Mouse (Mus musculus) midbrain, embryonic 14.5 days (tissue): ENCODE data around the gene Gtpbp6. TPM values are rescaled to one million over a fixed set of nuclear protein-coding genes. Genes with fewer than 3 reads are reported as not detected.
A peak's percentile ranks its signal among the peaks of the same experiment; 100 is the strongest.
"Not testable (repeated sequence)": the region's sequence is repeated elsewhere in the genome, so short reads cannot be mapped to it uniquely, and the experiment has no call there.

Source experiments
- ATAC-seq: fragments of 200-750 bp; cut with Nextera tagmentation; 2 replicates; pipeline ENCODE4 v1.8.0; 2017; ENCODE audit warnings: moderate number of reproducible peaks, moderate library complexity; ENCODE audit not compliant: low FRiP score, low TSS enrichment
- DNase-seq: peaks from one replicate; pipeline ENCODE4 v3.0.0-alpha.2; 2015
- H3K27ac ChIP-seq: fragments of 300-500 bp; sonication (generic); replicated peaks from 2 replicates; pipeline ENCODE4 v1.5.1; 2014; ENCODE audit warnings: mild to moderate bottlenecking, low read depth, low read length, moderate library complexity
- H3K27me3 ChIP-seq: fragments of 300-500 bp; sonication (generic); 2 replicates; pipeline ENCODE4 v1.6.1; 2014; ENCODE audit warnings: low read length, control low read depth, mixed read lengths; ENCODE audit not compliant: control insufficient read depth, insufficient read depth
- H3K36me3 ChIP-seq: fragments of 300-500 bp; sonication (generic); 2 replicates; pipeline ENCODE4 v1.6.1; 2014; ENCODE audit warnings: low read length, control low read depth; ENCODE audit not compliant: control insufficient read depth, insufficient read depth
- H3K4me1 ChIP-seq: fragments of 300-500 bp; sonication (generic); 2 replicates; pipeline ENCODE4 v1.6.1; 2014; ENCODE audit warnings: mild to moderate bottlenecking, antibody characterized with exemption, low read length, control low read depth; ENCODE audit not compliant: control insufficient read depth, insufficient read depth
- H3K4me2 ChIP-seq: fragments of 300-500 bp; sonication (generic); 2 replicates; pipeline ENCODE4 v1.6.1; 2014; ENCODE audit warnings: mild to moderate bottlenecking, low read length, moderate library complexity
- H3K4me3 ChIP-seq: fragments of 300-500 bp; sonication (generic); replicated peaks from 2 replicates; pipeline ENCODE4 v1.5.1; 2014; ENCODE audit warnings: low read depth, low read length
- H3K9ac ChIP-seq: fragments of 300-500 bp; sonication (generic); replicated peaks from 2 replicates; pipeline ENCODE4 v1.6.1; 2014; ENCODE audit warnings: mild to moderate bottlenecking, low read length, moderate library complexity
- H3K9me3 ChIP-seq: fragments of 300-500 bp; sonication (generic); 2 replicates; pipeline ENCODE4 v1.6.1; 2016; ENCODE audit warnings: low read length, control low read depth, mixed read lengths; ENCODE audit not compliant: control insufficient read depth
- WGBS: fragments of 180-500 bp; shearing (Covaris S2); extraction: QIAGEN DNeasy Blood & Tissue Kit; methylation state at CpG from one replicate; pipeline ENCODE4 v1.1.7; 2014; 5-methylcytosine and 5-hydroxymethylcytosine counted together
- polyA plus RNA-seq: library from polyadenylated mRNA; unstranded; fragments of >200 nt; fragmentation: Nextera tagmentation; extraction: Ambion mirVana; gene quantifications from 2 replicates; pipeline ENCODE4 v1.2.1, GENCODE M21; 2014

The Gtpbp6 gene
- polyA plus RNA-seq, 1 experiment from 2014 or later, result 50.8 TPM

- no peaks in the 10 kb centered on the region for H3K9me3 ChIP-seq
- 0 out of 2 replicates have a peak, but pooled peaks cover 6% of the 10 kb centered on the region for H3K4me1 ChIP-seq
- ATAC-seq, result peak; percentile 96
- H3K4me2 ChIP-seq, result peak within 1 kb of the TSS; percentile 73
- H3K27ac ChIP-seq, result peak within 1 kb of the TSS; percentile 33; the same call in 1 of the 2 replicates
- no peaks in the 10 kb centered on the region for H3K36me3 ChIP-seq
- H3K4me3 ChIP-seq, result peak within 1 kb of the TSS; percentile 46
- DNase-seq, result peak; percentile 92
- under 1% methylated on average over 25 of the region's 25 CpGs for WGBS
- H3K9ac ChIP-seq, result peak within 1 kb of the TSS; percentile 58
- no peaks in the 10 kb centered on the region for H3K27me3 ChIP-seq
Measured at GRCm38 (mm10) chr5:110094030-110094846, 13.8 kb downstream of the Gtpbp6 start, which contains the start of gene Gm35315. TSS of gene Gm35315 (minus strand) at chr5:110094420.

DNA sequence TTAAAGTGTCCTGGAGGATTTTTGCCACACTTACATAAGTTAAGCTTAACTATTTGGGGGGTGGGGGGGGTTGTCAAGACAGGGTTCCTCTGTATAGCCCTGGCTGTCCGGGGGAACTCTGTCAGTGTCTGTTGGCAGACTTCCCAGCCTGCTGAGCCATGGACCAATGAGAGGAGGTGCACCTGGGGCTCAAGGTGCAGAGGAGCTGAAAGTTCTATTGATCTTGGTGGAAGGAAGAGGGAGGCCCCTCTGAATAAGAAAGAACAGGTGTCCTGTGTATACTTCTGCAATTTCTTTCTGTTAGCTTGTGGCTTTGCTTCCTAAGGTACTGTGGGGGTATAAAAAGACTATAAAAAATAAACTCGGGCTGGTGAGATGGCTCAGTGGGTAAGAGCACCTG is 16.5 kb downstream of the Gtpbp6 start:
- Histone ChIP-seq H3K27ac (no peak overlapping the region), H3K9me3 (no peaks in the 10 kb centered on the region)
- WGBS, result 67% methylated on average over 2 of the region's 2 CpGs

DNA sequence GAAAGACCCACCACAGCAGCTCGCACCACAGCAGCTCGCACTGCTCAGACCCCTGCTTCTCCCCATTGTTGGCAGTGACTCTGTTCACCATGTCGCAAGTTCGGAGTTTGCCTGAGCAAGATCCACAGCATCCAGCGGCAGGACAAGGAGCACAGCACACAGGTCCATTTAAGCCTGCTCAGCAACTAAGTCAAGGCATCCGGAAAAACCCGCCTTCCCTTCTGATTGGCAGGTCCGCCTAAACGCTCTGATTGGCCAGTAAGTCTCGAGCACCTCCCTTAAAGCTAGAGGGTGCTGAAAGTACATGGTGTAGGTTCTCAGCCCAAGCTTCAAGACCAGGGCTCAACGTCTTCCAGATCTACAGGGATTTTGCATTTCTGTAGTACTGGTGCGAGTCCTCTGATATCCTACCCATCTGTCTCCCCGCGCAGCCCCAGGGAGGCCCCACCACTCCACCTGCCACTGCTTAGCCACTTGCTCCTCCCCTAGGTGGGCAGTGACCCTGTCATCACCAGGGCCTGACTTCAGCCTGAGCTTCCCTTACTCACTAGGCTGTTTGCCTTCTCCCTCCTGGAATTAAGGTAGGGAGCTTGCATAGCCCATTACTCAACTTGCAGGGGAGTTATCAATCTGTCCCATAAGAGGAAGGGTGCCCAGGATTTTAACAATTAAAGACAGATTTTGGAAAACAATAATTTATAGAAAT is 21.7 kb downstream of the Gtpbp6 start:
- H3K4me3 ChIP-seq, result no peak overlapping the region
- ATAC-seq (no peak), DNase-seq (no peak)
- H3K9ac ChIP-seq, result no peak overlapping the region
- WGBS, result 39% methylated on average over 14 of the region's 14 CpGs
- H3K4me1 ChIP-seq, result no peaks in the 10 kb centered on the region
- no peak overlapping the region for H3K4me2 ChIP-seq
- peaks cover 8% of the 10 kb centered on the region; the same call in 1 of the 2 replicates for H3K9me3 ChIP-seq
- no peaks in the 10 kb centered on the region for H3K36me3 ChIP-seq
- no peaks in the 10 kb centered on the region for H3K27me3 ChIP-seq
- H3K27ac ChIP-seq, result no peak overlapping the region

More for the DNA sequence above, 16.5 kb downstream of the Gtpbp6 start:
- Histone ChIP-seq H3K4me2 (no peak overlapping the region), H3K9ac (no peak overlapping the region), H3K27me3 (no peaks in the 10 kb centered on the region), H3K36me3 (no peaks in the 10 kb centered on the region), H3K4me3 (no peak overlapping the region), H3K4me1 (0 out of 2 replicates have a peak, but pooled peaks cover 6% of the 10 kb centered on the region)
- DNase-seq, result no peak
- ATAC-seq, result no peak

- H3K4me2 ChIP-seq, result no peak overlapping the region
- no peaks in the 10 kb centered on the region for H3K4me1 ChIP-seq
- no peaks in the 10 kb centered on the region for H3K27me3 ChIP-seq
- H3K36me3 ChIP-seq, result no peaks in the 10 kb centered on the region
- H3K9ac ChIP-seq, result no peak overlapping the region
- DNase-seq (no peak), ATAC-seq (no peak)
- H3K4me3 ChIP-seq, result no peak overlapping the region
- H3K27ac ChIP-seq, result no peak overlapping the region
- WGBS, result 87% methylated on average over 4 of the region's 4 CpGs
- peaks cover 30% of the 10 kb centered on the region for H3K9me3 ChIP-seq
Measured at GRCm38 (mm10) chr5:110082961-110083360, 25.0 kb downstream of the Gtpbp6 start.

- not testable (repeated sequence) for H3K27me3 ChIP-seq, ATAC-seq, H3K4me3 ChIP-seq, H3K36me3 ChIP-seq, H3K9ac ChIP-seq, H3K27ac ChIP-seq, DNase-seq, H3K4me2 ChIP-seq, H3K4me1 ChIP-seq
- peaks cover 31% of the 10 kb centered on the region for H3K9me3 ChIP-seq
- WGBS, result 86% methylated on average over 2 of the region's 2 CpGs
Measured at GRCm38 (mm10) chr5:110072413-110072812, 35.6 kb downstream of the Gtpbp6 start, which contains the start of gene Gm17655. TSS of gene Gm17655 (minus strand) at chr5:110072513.

GRCm38 (mm10) chr5:110057637-110058408 is 50.2 kb downstream of the Gtpbp6 start:
- 0 out of 2 replicates have a peak overlapping the region, but pooled peaks have one; percentile 49 for H3K27ac ChIP-seq
- no peaks in the 10 kb centered on the region for H3K27me3 ChIP-seq
- H3K36me3 ChIP-seq, result no peaks in the 10 kb centered on the region
- peak; percentile 95 for ATAC-seq
- 3% methylated on average over 19 of the region's 19 CpGs for WGBS
- H3K4me2 ChIP-seq, result peak overlapping the region; percentile 53
- peak overlapping the region; percentile 45 for H3K4me3 ChIP-seq
- 0 out of 2 replicates have a peak, but pooled peaks cover 3% of the 10 kb centered on the region for H3K9me3 ChIP-seq
- H3K4me1 ChIP-seq, result no peaks in the 10 kb centered on the region
- peak; percentile 84 for DNase-seq
- peak overlapping the region; percentile 50 for H3K9ac ChIP-seq

Other genes with a start within 250 kb of the Gtpbp6 start
- 0.45 and 0.53 TPM in 2 replicates for gene Gm15446, start 184.8 kb downstream of the Gtpbp6 start, polyA plus RNA-seq
- 18.9 and 22.4 TPM in 2 replicates for gene Zfp932, start 111.7 kb downstream of the Gtpbp6 start, polyA plus RNA-seq
- 6.8 and 7.4 TPM in 2 replicates for gene Gm17655, start 35.7 kb downstream of the Gtpbp6 start, polyA plus RNA-seq
- 0.55 and 0.80 TPM in 2 replicates for gene Gm35315, start 13.8 kb downstream of the Gtpbp6 start, polyA plus RNA-seq
- gene Plcxd1, start 8.2 kb downstream of the Gtpbp6 start, polyA plus RNA-seq, result 1.9 and 3.5 TPM in 2 replicates
- 15.9 and 20.0 TPM in 2 replicates for gene Zfp605, start 1.9 kb upstream of the Gtpbp6 start, polyA plus RNA-seq
- 82.9 and 113 TPM in 2 replicates for gene Chfr, start 27.6 kb upstream of the Gtpbp6 start, polyA plus RNA-seq
- 21.2 and 29.4 TPM in 2 replicates for gene Golga3, start 68.5 kb upstream of the Gtpbp6 start, polyA plus RNA-seq
- 26.9 and 27.8 TPM in 2 replicates for gene Ankle2, start 122.8 kb upstream of the Gtpbp6 start, polyA plus RNA-seq
- 109 and 113 TPM in 2 replicates for gene Pgam5, start 161.7 kb upstream of the Gtpbp6 start, polyA plus RNA-seq
- 10.4 and 10.8 TPM in 2 replicates for gene Pxmp2, start 178.0 kb upstream of the Gtpbp6 start, polyA plus RNA-seq
- 7.8 and 8.4 TPM in 2 replicates for gene Pole, start 178.1 kb upstream of the Gtpbp6 start, polyA plus RNA-seq
- gene P2rx2, start 235.0 kb upstream of the Gtpbp6 start, polyA plus RNA-seq, result 5.2 and 6.7 TPM in 2 replicates
- not detected in 2 replicates for gene Lrcol1, start 236.5 kb upstream of the Gtpbp6 start, polyA plus RNA-seq